Mouse (Mus musculus) bone marrow macrophage, adult 2 months (primary cell): ENCODE data around the gene Gprc5d. TPM values are rescaled to one million over a fixed set of nuclear protein-coding genes. Genes with fewer than 3 reads are reported as not detected.

Experiments used
- H3K27ac ChIP-seq: 2 replicates; pipeline ENCODE4 v1.5.1; 2012; ENCODE audit warnings: low read depth, low read length; ENCODE audit not compliant: insufficient read depth
- H3K4me1 ChIP-seq: 2 replicates; pipeline ENCODE4 v1.6.1; 2012; ENCODE audit warnings: low read length; ENCODE audit not compliant: control insufficient read depth, insufficient read depth
- H3K4me3 ChIP-seq: 2 replicates; pipeline ENCODE4 v1.5.1; 2012; ENCODE audit warnings: mild to moderate bottlenecking, low read length, moderate library complexity; ENCODE audit not compliant: insufficient read depth
- CTCF ChIP-seq: IDR thresholded peaks from 2 replicates; pipeline ENCODE4 v1.5.1; 2012; ENCODE audit warnings: low read depth, mild to moderate bottlenecking, low read length, moderate library complexity
- POLR2A ChIP-seq: IDR thresholded peaks from 2 replicates; pipeline ENCODE4 v1.6.1; 2012; ENCODE audit warnings: mild to moderate bottlenecking, low read depth, low read length, borderline replicate concordance
- polyA plus RNA-seq: library from polyadenylated mRNA; stranded (reverse); fragments of >200 nt; gene quantifications from 2 replicates; pipeline ENCODE4 v1.2.4, GENCODE M21; 2012; ENCODE audit not compliant: missing spikeins, insufficient read depth, insufficient read length

Gprc5d gene
- polyA plus RNA-seq, 1 experiment: not detected

- no peak for TF ChIP-seq CTCF
- TF ChIP-seq POLR2A: no peak
- peaks cover 18% of the 10 kb centered on the region for H3K4me1 ChIP-seq
- H3K27ac ChIP-seq: peak overlapping the region; percentile 38
- H3K4me3 ChIP-seq: no peak overlapping the region
These were observed 35.6 kb upstream of the Gprc5d start for GRCm38 (mm10) chr6:135153719-135154118.

- Histone ChIP-seq H3K4me3 (no peak overlapping the region), H3K27ac (no peak overlapping the region), H3K4me1 (peaks cover 10% of the 10 kb centered on the region)
- no peak for TF ChIP-seq POLR2A
- TF ChIP-seq CTCF: peak; percentile 33; the same call in 1 of the 2 replicates
These were observed 32.2 kb upstream of the Gprc5d start for GRCm38 (mm10) chr6:135150311-135150710.

GRCm38 (mm10) chr6:135149722-135150121 lies 31.6 kb upstream of the Gprc5d start:
- TF ChIP-seq POLR2A (no peak), CTCF (no peak)
- Histone ChIP-seq H3K4me1 (peaks cover 8% of the 10 kb centered on the region), H3K4me3 (no peak overlapping the region)

GRCm38 (mm10) chr6:135149175-135149574 lies 31.1 kb upstream of the Gprc5d start:
- TF ChIP-seq CTCF (no peak), POLR2A (no peak)
- no peak overlapping the region for H3K27ac ChIP-seq

More at GRCm38 (mm10) chr6:135149722-135150121, 31.6 kb upstream of the Gprc5d start:
- no peak overlapping the region for H3K27ac ChIP-seq

GRCm38 (mm10) chr6:135148506-135148905 lies 30.4 kb upstream of the Gprc5d start:
- Histone ChIP-seq H3K27ac (no peak overlapping the region), H3K4me1 (no peaks in the 10 kb centered on the region), H3K4me3 (no peak overlapping the region)
- TF ChIP-seq POLR2A (no peak), CTCF (peak; percentile 64)

More at GRCm38 (mm10) chr6:135149175-135149574, 31.1 kb upstream of the Gprc5d start:
- Histone ChIP-seq H3K4me3 (no peak overlapping the region), H3K4me1 (peaks cover 4% of the 10 kb centered on the region)

GRCm38 (mm10) chr6:135145976-135146375 lies 27.9 kb upstream of the Gprc5d start:
- Histone ChIP-seq H3K4me3 (no peak overlapping the region), H3K27ac (no peak overlapping the region), H3K4me1 (no peaks in the 10 kb centered on the region)
- TF ChIP-seq POLR2A (no peak), CTCF (no peak)

GRCm38 (mm10) chr6:135144516-135144915 lies 26.4 kb upstream of the Gprc5d start:
- Histone ChIP-seq H3K27ac (no peak overlapping the region), H3K4me1 (no peaks in the 10 kb centered on the region), H3K4me3 (no peak overlapping the region)
- no peak for TF ChIP-seq POLR2A
- no peak for TF ChIP-seq CTCF

- Histone ChIP-seq H3K27ac (no peak overlapping the region), H3K4me3 (no peak overlapping the region), H3K4me1 (no peaks in the 10 kb centered on the region; the same call in 1 of the 2 replicates)
- no peak for TF ChIP-seq CTCF
- no peak for TF ChIP-seq POLR2A
These were observed 25.1 kb upstream of the Gprc5d start for GRCm38 (mm10) chr6:135143151-135143550.

GRCm38 (mm10) chr6:135141451-135142147 lies 23.5 kb upstream of the Gprc5d start:
- no peak overlapping the region for H3K4me3 ChIP-seq
- TF ChIP-seq POLR2A: no peak
- TF ChIP-seq CTCF: no peak
- H3K4me1 ChIP-seq: peaks cover 4% of the 10 kb centered on the region; the same call in 1 of the 2 replicates
- no peak overlapping the region for H3K27ac ChIP-seq

GRCm38 (mm10) chr6:135138746-135139145 lies 20.7 kb upstream of the Gprc5d start:
- TF ChIP-seq CTCF (no peak), POLR2A (no peak)
- H3K4me1 ChIP-seq: peaks cover 20% of the 10 kb centered on the region
- no peak overlapping the region for H3K4me3 ChIP-seq
- H3K27ac ChIP-seq: no peak overlapping the region
